26 mouse cellular contexts compared by ENCODE assay signal in the genomic region with DNA sequence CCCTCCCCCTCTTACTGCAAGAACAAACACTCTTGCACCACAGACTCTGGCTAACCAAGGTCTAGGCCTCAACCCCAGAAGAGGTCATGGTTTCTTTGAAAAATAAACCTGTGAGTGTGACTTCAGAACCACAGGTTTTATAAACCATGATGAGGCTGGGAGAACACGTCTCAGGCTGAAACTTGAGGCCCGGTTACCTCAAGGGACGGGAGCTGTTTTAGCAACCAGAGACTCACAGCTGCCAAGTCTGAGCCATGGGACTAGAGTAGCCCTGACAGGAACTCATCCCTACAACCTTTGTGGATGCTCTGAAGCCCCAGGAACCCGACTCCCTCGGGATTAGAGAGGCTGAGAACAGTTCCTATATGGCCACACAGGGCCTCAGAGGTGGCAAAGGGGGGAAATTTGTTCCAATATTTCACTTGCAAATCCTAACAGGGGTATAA. TPM values are rescaled to one million over a fixed set of nuclear protein-coding genes. Genes with fewer than 3 reads are reported as not detected.
A peak's percentile ranks its signal among the peaks of the same experiment; 100 is the strongest.
DNase-seq lines count a peak whose midpoint lies in the region; ATAC-seq and TF ChIP-seq lines count a peak whose summit lies in the region.
"Had no signal": no experiment of that assay in that cellular context is flagged by ENCODE, and none has a peak within 500 bp of the region (broad histone marks: within the 10 kb centered on the region; RNA-seq: fewer than 3 reads in every experiment).

No protein-coding gene starts in this region.

- ATAC-seq in embryonic facial prominence, embryonic 11.5 days (replicated peaks; ENCODE audit: insufficient number of reproducible peaks, low FRiP score, low TSS enrichment, low read depth) = no peak
- no peak for ATAC-seq in liver, embryonic 12.5 days
- ATAC-seq in CD4-positive, CD25-positive, alpha-beta regulatory T cell, adult 4 months = peak; percentile 13
- ATAC-seq: activated CD4-positive, CD25-positive, alpha-beta regulatory T cell, adult 4 months; forebrain, embryonic 14.5 days; hindbrain, postnatal 0 days; intestine, embryonic 15.5 days; Patski had no signal

- TF ChIP-seq CTCF in liver, adult 2 months (IDR thresholded peaks at IDR 0.05; ENCODE audit: low read depth, low read length) = no peak

- H3K79me2 ChIP-seq in liver, adult 2 months (ENCODE audit: control insufficient read depth, insufficient read depth, low read length) = no peaks in the 10 kb centered on the region

- no peaks in the 10 kb centered on the region for H3K4me1 ChIP-seq in embryonic facial prominence, embryonic 11.5 days (ENCODE audit: control insufficient read depth, insufficient read depth, low read length)
- H3K4me1 ChIP-seq in embryonic facial prominence, embryonic 10.5 days = peaks cover 12% of the 10 kb centered on the region
- peaks cover 16% of the 10 kb centered on the region for H3K4me1 ChIP-seq in liver, adult 2 months (ENCODE audit: control insufficient read depth, insufficient read depth, low read length)
- 0 out of 2 replicates have a peak, but pooled peaks cover 3% of the 10 kb centered on the region for H3K4me1 ChIP-seq in liver, embryonic 12.5 days

- H3K27ac ChIP-seq in embryonic facial prominence, embryonic 11.5 days (replicated peaks; ENCODE audit: low read depth, low read length) = no peak overlapping the region
- H3K27ac ChIP-seq in embryonic facial prominence, embryonic 10.5 days (replicated peaks) = no peak overlapping the region
- peak overlapping the region; percentile 52 for H3K27ac ChIP-seq in liver, adult 2 months (replicated peaks; ENCODE audit: insufficient read depth, low read depth, low read length)
- no peak overlapping the region for H3K27ac ChIP-seq in liver, embryonic 12.5 days
- H3K27ac ChIP-seq: embryonic facial prominence, embryonic 13.5 days; heart, embryonic 15.5 days; hindbrain, embryonic 13.5 days; hindbrain, postnatal 0 days; intestine, embryonic 15.5 days had no signal

- DNase-seq in embryonic facial prominence, embryonic 11.5 days (ENCODE audit: low spot score) = peak; percentile 25
- DNase-seq in embryonic facial prominence, embryonic 10.5 days (ENCODE audit: low spot score) = no peak
- peak; percentile 72 for DNase-seq in liver, adult 2 months (ENCODE audit: extremely low read depth, low read depth, low spot score)
- peak; percentile 33 for DNase-seq in 416B (ENCODE audit: low read depth)
- DNase-seq in lung, adult 18-20 months = no peak
- no peak for DNase-seq in layer of hippocampus, adult 9-11 months
- DNase-seq: adrenal gland, adult 8-10 months; adrenal gland, postnatal 36 days; cerebellum, adult 2 months; cerebellum, postnatal 10 days; embryo, embryonic 11 days; gastrocnemius, postnatal 36 days; heart, adult 18-20 months; heart, postnatal 14 days had no signal

- H3K27me3 ChIP-seq in embryonic facial prominence, embryonic 11.5 days (ENCODE audit: control insufficient read depth, insufficient read depth, low read length) = no peaks in the 10 kb centered on the region
- no peaks in the 10 kb centered on the region for H3K27me3 ChIP-seq in embryonic facial prominence, embryonic 10.5 days (replicated peaks; ENCODE audit: low read depth, poor library complexity, severe bottlenecking)
- no peaks in the 10 kb centered on the region for H3K27me3 ChIP-seq in liver, adult 2 months (ENCODE audit: control insufficient read depth, insufficient read depth, low read length)
- H3K27me3 ChIP-seq in liver, embryonic 12.5 days (replicated peaks) = no peaks in the 10 kb centered on the region
- H3K27me3 ChIP-seq: embryonic facial prominence, embryonic 13.5 days; heart, embryonic 15.5 days; hindbrain, embryonic 13.5 days; intestine, embryonic 15.5 days; Patski had no signal

- no peaks in the 10 kb centered on the region for H3K9me3 ChIP-seq in embryonic facial prominence, embryonic 11.5 days (replicated peaks; ENCODE audit: control insufficient read depth, low read length)
- H3K9me3 ChIP-seq in embryonic facial prominence, embryonic 10.5 days = no peaks in the 10 kb centered on the region
- H3K9me3 ChIP-seq in liver, embryonic 12.5 days (replicated peaks) = no peaks in the 10 kb centered on the region
- H3K9me3 ChIP-seq: embryonic facial prominence, embryonic 13.5 days; heart, embryonic 15.5 days; hindbrain, embryonic 13.5 days; intestine, embryonic 15.5 days had no signal

- no peak overlapping the region for H3K9ac ChIP-seq in embryonic facial prominence, embryonic 11.5 days (replicated peaks; ENCODE audit: low read length)
- H3K9ac ChIP-seq in liver, adult 2 months (ENCODE audit: low read depth, low read length) = no peak overlapping the region
- no peak overlapping the region for H3K9ac ChIP-seq in liver, embryonic 12.5 days
- H3K9ac ChIP-seq: embryonic facial prominence, embryonic 13.5 days; heart, embryonic 15.5 days; hindbrain, embryonic 13.5 days; intestine, embryonic 15.5 days had no signal

- no peak for TF ChIP-seq POLR2A in liver, adult 2 months (IDR thresholded peaks at IDR 0.05; ENCODE audit: extremely low read depth, insufficient read depth, low read length)

- no peaks in the 10 kb centered on the region; the same call in 1 of the 2 replicates for H3K36me3 ChIP-seq in embryonic facial prominence, embryonic 11.5 days (replicated peaks; ENCODE audit: control insufficient read depth, insufficient read depth, low read depth, low read length)
- peaks cover 26% of the 10 kb centered on the region for H3K36me3 ChIP-seq in embryonic facial prominence, embryonic 10.5 days (replicated peaks)
- peaks cover 6% of the 10 kb centered on the region; the same call in 1 of the 2 replicates for H3K36me3 ChIP-seq in liver, adult 2 months (ENCODE audit: control insufficient read depth, insufficient read depth, low read length)
- peaks cover 8% of the 10 kb centered on the region for H3K36me3 ChIP-seq in liver, embryonic 12.5 days

- no peak overlapping the region for H3K4me3 ChIP-seq in embryonic facial prominence, embryonic 11.5 days (ENCODE audit: low read depth, low read length)
- H3K4me3 ChIP-seq in embryonic facial prominence, embryonic 10.5 days = no peak overlapping the region
- no peak overlapping the region for H3K4me3 ChIP-seq in liver, adult 2 months (ENCODE audit: insufficient read depth, low read depth, low read length)
- H3K4me3 ChIP-seq in liver, embryonic 12.5 days = no peak overlapping the region
- H3K4me3 ChIP-seq: embryonic facial prominence, embryonic 13.5 days; heart, embryonic 15.5 days; hindbrain, embryonic 13.5 days; intestine, embryonic 15.5 days had no signal

- 74% methylated on average over 5 of the region's 5 CpGs for WGBS in embryonic facial prominence, embryonic 11.5 days
- 80% methylated on average over 5 of the region's 5 CpGs for WGBS in embryonic facial prominence, embryonic 10.5 days
- 69% methylated on average over 5 of the region's 5 CpGs for WGBS in liver, adult 2 months
- 66% methylated on average over 5 of the region's 5 CpGs for WGBS in liver, embryonic 12.5 days (ENCODE audit: insufficient replicate concordance)

- no peak overlapping the region for H3K4me2 ChIP-seq in embryonic facial prominence, embryonic 11.5 days (ENCODE audit: low read depth, low read length)
- no peak overlapping the region for H3K4me2 ChIP-seq in liver, embryonic 12.5 days
- H3K4me2 ChIP-seq: embryonic facial prominence, embryonic 13.5 days; heart, embryonic 11.5 days; heart, embryonic 15.5 days; hindbrain, embryonic 13.5 days; intestine, embryonic 15.5 days had no signal

RNA-seq across cellular contexts. Expression of gene Il10, which starts 29.7 kb away (rescaled TPM):
- polyA plus RNA-seq in embryonic facial prominence, embryonic 11.5 days (2014; fragmentation: Nextera tagmentation; extraction: Ambion mirVana) = not detected in 2 replicates
- not detected in 2 replicates for polyA plus RNA-seq in embryonic facial prominence, embryonic 10.5 days (2016; fragmentation: Nextera tagmentation; extraction: Ambion mirVana)
- total RNA-seq in liver, adult 2 months (2014; rRNA removed) = 0.28 and 1.7 TPM in 2 replicates
- not detected in 2 replicates for polyA plus RNA-seq in liver, adult 2 months (2012; rRNA removed)
- not detected in 2 replicates for polyA plus RNA-seq in liver, embryonic 12.5 days (2016; fragmentation: Nextera tagmentation; extraction: Ambion mirVana)
- polyA plus RNA-seq in CD4-positive, CD25-positive, alpha-beta regulatory T cell, adult 4 months (2017; shearing (Covaris generic)) = 10 to 100 TPM in 1 of 2 experiments, 1 to 10 TPM in 1; 5.9 to 13.6 TPM
- total RNA-seq: adrenal gland, postnatal 36 days; gastrocnemius, adult 8-10 months; gastrocnemius, postnatal 36 days; heart, adult 18-20 months; heart, postnatal 14 days; hindbrain, postnatal 0 days had no signal
- polyA plus RNA-seq: cerebellum, adult 2 months; embryonic facial prominence, embryonic 13.5 days; forebrain, embryonic 14.5 days; heart, embryonic 11.5 days; heart, embryonic 15.5 days; hindbrain, embryonic 13.5 days; hindbrain, postnatal 0 days; intestine, embryonic 15.5 days had no signal

RNA-seq across cellular contexts. Expression of gene Mapkapk2, which starts 48.2 kb away (rescaled TPM):
- 44.7 and 45.7 TPM in 2 replicates for polyA plus RNA-seq in embryonic facial prominence, embryonic 11.5 days (2014; fragmentation: Nextera tagmentation; extraction: Ambion mirVana)
- polyA plus RNA-seq in embryonic facial prominence, embryonic 10.5 days (2016; fragmentation: Nextera tagmentation; extraction: Ambion mirVana) = 44.4 and 45.4 TPM in 2 replicates
- total RNA-seq in liver, adult 2 months (2014; rRNA removed) = 29.5 and 30.0 TPM in 2 replicates
- polyA plus RNA-seq in liver, adult 2 months (2012; rRNA removed) = 45.1 and 45.4 TPM in 2 replicates
- 25.7 and 27.0 TPM in 2 replicates for polyA plus RNA-seq in liver, embryonic 12.5 days (2016; fragmentation: Nextera tagmentation; extraction: Ambion mirVana)
- polyA plus RNA-seq in CD4-positive, CD25-positive, alpha-beta regulatory T cell, adult 4 months (2017; shearing (Covaris generic)) = 10 to 100 TPM in 1 of 2 experiments, 1 to 10 TPM in 1; 5.6 to 10.9 TPM

Comparison
In these comparisons a context has a peak if more than half of its experiments do, and no peak if none do; other contexts are left out.
1. DNase-seq: peak in embryonic facial prominence, embryonic 11.5 days (single experiment), liver, adult 2 months (single experiment) and 416B (single experiment); none in embryonic facial prominence, embryonic 10.5 days (single experiment), lung, adult 18-20 months (0 of 2) and layer of hippocampus, adult 9-11 months (single experiment).